Mouse (Mus musculus): ENCODE measurements around the gene Ikzf2. TPM values are rescaled to one million over a fixed set of nuclear protein-coding genes. Genes with fewer than 3 reads are reported as not detected.

The Ikzf2 gene
- polyA plus RNA-seq, 1 experiment: 0.19 TPM

GRCm38 (mm10) chr1:69591889-69592288 is 95.2 kb downstream of the Ikzf2 start:
- Histone ChIP-seq H3K4me3 (ENCODE audit: control insufficient read depth, low read depth, low read length) (peak overlapping the region; percentile 20; the same call in 1 of the 2 replicates), H3K4me1 (ENCODE audit: control insufficient read depth, insufficient read depth, low read length) (no peaks in the 10 kb centered on the region), H3K36me3 (ENCODE audit: control insufficient read depth, insufficient read depth, low read length) (no peaks in the 10 kb centered on the region), H3K27ac (ENCODE audit: control insufficient read depth, insufficient read depth, low read depth, low read length) (no peak overlapping the region), H3K27me3 (ENCODE audit: control insufficient read depth, insufficient read depth, low read length) (no peaks in the 10 kb centered on the region)
- TF ChIP-seq POLR2A (IDR thresholded peaks at IDR 0.05; ENCODE audit: control insufficient read depth, low read depth, low read length): no peak
- no peak for TF ChIP-seq CTCF (IDR thresholded peaks at IDR 0.05; ENCODE audit: control insufficient read depth, insufficient read depth, insufficient replicate concordance, low read depth, low read length)

GRCm38 (mm10) chr1:69591328-69591801 is 95.7 kb downstream of the Ikzf2 start:
- H3K4me1 ChIP-seq (ENCODE audit: control insufficient read depth, insufficient read depth, low read length): no peaks in the 10 kb centered on the region
- TF ChIP-seq CTCF (IDR thresholded peaks at IDR 0.05; ENCODE audit: control insufficient read depth, insufficient read depth, insufficient replicate concordance, low read depth, low read length): no peak
- H3K36me3 ChIP-seq (ENCODE audit: control insufficient read depth, insufficient read depth, low read length): no peaks in the 10 kb centered on the region
- H3K4me3 ChIP-seq (ENCODE audit: control insufficient read depth, low read depth, low read length): peak overlapping the region; percentile 33
- no peak overlapping the region for H3K27ac ChIP-seq (ENCODE audit: control insufficient read depth, insufficient read depth, low read depth, low read length)
- no peaks in the 10 kb centered on the region for H3K27me3 ChIP-seq (ENCODE audit: control insufficient read depth, insufficient read depth, low read length)

- Histone ChIP-seq H3K27me3 (ENCODE audit: control insufficient read depth, insufficient read depth, low read length) (no peaks in the 10 kb centered on the region), H3K36me3 (ENCODE audit: control insufficient read depth, insufficient read depth, low read length) (no peaks in the 10 kb centered on the region), H3K4me3 (ENCODE audit: control insufficient read depth, low read depth, low read length) (no peak overlapping the region), H3K4me1 (ENCODE audit: control insufficient read depth, insufficient read depth, low read length) (no peaks in the 10 kb centered on the region), H3K27ac (ENCODE audit: control insufficient read depth, insufficient read depth, low read depth, low read length) (no peak overlapping the region)
- TF ChIP-seq POLR2A (IDR thresholded peaks at IDR 0.05; ENCODE audit: control insufficient read depth, low read depth, low read length) (no peak), CTCF (IDR thresholded peaks at IDR 0.05; ENCODE audit: control insufficient read depth, insufficient read depth, insufficient replicate concordance, low read depth, low read length) (no peak)
Observed at GRCm38 (mm10) chr1:69585546-69585945, 101.5 kb downstream of the Ikzf2 start.

GRCm38 (mm10) chr1:69583932-69584659 is 102.9 kb downstream of the Ikzf2 start:
- Histone ChIP-seq H3K27ac (ENCODE audit: control insufficient read depth, insufficient read depth, low read depth, low read length) (no peak overlapping the region), H3K4me1 (ENCODE audit: control insufficient read depth, insufficient read depth, low read length) (no peaks in the 10 kb centered on the region), H3K4me3 (ENCODE audit: control insufficient read depth, low read depth, low read length) (no peak overlapping the region), H3K36me3 (ENCODE audit: control insufficient read depth, insufficient read depth, low read length) (no peaks in the 10 kb centered on the region), H3K27me3 (ENCODE audit: control insufficient read depth, insufficient read depth, low read length) (no peaks in the 10 kb centered on the region)
- TF ChIP-seq CTCF (IDR thresholded peaks at IDR 0.05; ENCODE audit: control insufficient read depth, insufficient read depth, insufficient replicate concordance, low read depth, low read length): no peak
- TF ChIP-seq POLR2A (IDR thresholded peaks at IDR 0.05; ENCODE audit: control insufficient read depth, low read depth, low read length): no peak

GRCm38 (mm10) chr1:69578917-69579316 is 108.1 kb downstream of the Ikzf2 start:
- TF ChIP-seq CTCF (IDR thresholded peaks at IDR 0.05; ENCODE audit: control insufficient read depth, insufficient read depth, insufficient replicate concordance, low read depth, low read length) (no peak), POLR2A (IDR thresholded peaks at IDR 0.05; ENCODE audit: control insufficient read depth, low read depth, low read length) (no peak)
- H3K4me1 ChIP-seq (ENCODE audit: control insufficient read depth, insufficient read depth, low read length): no peaks in the 10 kb centered on the region
- H3K27me3 ChIP-seq (ENCODE audit: control insufficient read depth, insufficient read depth, low read length): no peaks in the 10 kb centered on the region
- no peak overlapping the region for H3K4me3 ChIP-seq (ENCODE audit: control insufficient read depth, low read depth, low read length)
- H3K36me3 ChIP-seq (ENCODE audit: control insufficient read depth, insufficient read depth, low read length): no peaks in the 10 kb centered on the region
- no peak overlapping the region for H3K27ac ChIP-seq (ENCODE audit: control insufficient read depth, insufficient read depth, low read depth, low read length)

- Histone ChIP-seq H3K4me1 (ENCODE audit: control insufficient read depth, insufficient read depth, low read length) (no peaks in the 10 kb centered on the region), H3K27me3 (ENCODE audit: control insufficient read depth, insufficient read depth, low read length) (no peaks in the 10 kb centered on the region), H3K4me3 (ENCODE audit: control insufficient read depth, low read depth, low read length) (no peak overlapping the region), H3K27ac (ENCODE audit: control insufficient read depth, insufficient read depth, low read depth, low read length) (no peak overlapping the region), H3K36me3 (ENCODE audit: control insufficient read depth, insufficient read depth, low read length) (no peaks in the 10 kb centered on the region)
- TF ChIP-seq CTCF (IDR thresholded peaks at IDR 0.05; ENCODE audit: control insufficient read depth, insufficient read depth, insufficient replicate concordance, low read depth, low read length) (no peak), POLR2A (IDR thresholded peaks at IDR 0.05; ENCODE audit: control insufficient read depth, low read depth, low read length) (no peak)
Observed at GRCm38 (mm10) chr1:69559443-69560090, 127.5 kb downstream of the Ikzf2 start.

- Histone ChIP-seq H3K4me1 (ENCODE audit: control insufficient read depth, insufficient read depth, low read length) (no peaks in the 10 kb centered on the region), H3K4me3 (ENCODE audit: control insufficient read depth, low read depth, low read length) (no peak overlapping the region), H3K27me3 (ENCODE audit: control insufficient read depth, insufficient read depth, low read length) (no peaks in the 10 kb centered on the region), H3K36me3 (ENCODE audit: control insufficient read depth, insufficient read depth, low read length) (no peaks in the 10 kb centered on the region), H3K27ac (ENCODE audit: control insufficient read depth, insufficient read depth, low read depth, low read length) (no peak overlapping the region)
- no peak for TF ChIP-seq CTCF (IDR thresholded peaks at IDR 0.05; ENCODE audit: control insufficient read depth, insufficient read depth, insufficient replicate concordance, low read depth, low read length)
- no peak for TF ChIP-seq POLR2A (IDR thresholded peaks at IDR 0.05; ENCODE audit: control insufficient read depth, low read depth, low read length)
Observed at GRCm38 (mm10) chr1:69555636-69556151, 131.4 kb downstream of the Ikzf2 start.
